Mouse (Mus musculus) lung, postnatal 0 days (tissue): ENCODE measurements at regions not wholly inside any gene's neighbourhood (a gene's known extent, or its start where the extent isn't known, plus 50 kb on each side); places are given as distances from the start of the nearest gene placed in this dataset.
A peak's percentile ranks its signal among the peaks of the same experiment; 100 is the strongest.

Experiments used
- ATAC-seq: fragments of 200-750 bp; cut with Nextera tagmentation; 2 replicates; pipeline ENCODE4 v1.8.0; 2017; ENCODE audit warnings: moderate library complexity
- DNase-seq: peaks from one replicate; pipeline ENCODE4 v3.0.0-alpha.2; 2016; ENCODE audit warnings: low spot score
- H3K27ac ChIP-seq: fragments of 300-500 bp; sonication (generic); 2 replicates; pipeline ENCODE4 v1.5.1; 2014; ENCODE audit warnings: antibody characterized with exemption, mild to moderate bottlenecking, low read length, mixed read lengths
- H3K27me3 ChIP-seq: fragments of 300-500 bp; sonication (generic); replicated peaks from 2 replicates; pipeline ENCODE4 v1.6.1; 2014; ENCODE audit warnings: low read length, mixed read lengths; ENCODE audit not compliant: insufficient read depth
- H3K36me3 ChIP-seq: fragments of 300-500 bp; sonication (generic); 2 replicates; pipeline ENCODE4 v1.6.1; 2014; ENCODE audit warnings: low read length, mixed read lengths; ENCODE audit not compliant: insufficient read depth
- H3K4me1 ChIP-seq: fragments of 300-500 bp; sonication (generic); 2 replicates; pipeline ENCODE4 v1.6.1; 2014; ENCODE audit warnings: antibody characterized with exemption, low read depth, low read length, mixed read lengths; ENCODE audit not compliant: insufficient read depth
- H3K4me2 ChIP-seq: fragments of 300-500 bp; sonication (generic); replicated peaks from 2 replicates; pipeline ENCODE4 v1.6.1; 2014; ENCODE audit warnings: low read depth, mild to moderate bottlenecking, low read length, moderate library complexity, mixed read lengths
- H3K4me3 ChIP-seq: fragments of 300-500 bp; sonication (generic); 2 replicates; pipeline ENCODE4 v1.5.1; 2014; ENCODE audit warnings: low read depth, low read length
- H3K9ac ChIP-seq: fragments of 300-500 bp; sonication (generic); replicated peaks from 2 replicates; pipeline ENCODE4 v1.6.1; 2014; ENCODE audit warnings: low read depth, mild to moderate bottlenecking
- H3K9me3 ChIP-seq: fragments of 300-500 bp; sonication (generic); 2 replicates; pipeline ENCODE4 v1.6.1; 2016; ENCODE audit warnings: low read length, mixed read lengths
- CTCF ChIP-seq: IDR thresholded peaks from 2 replicates; pipeline ENCODE4 v1.5.1; 2016; ENCODE audit warnings: antibody characterized with exemption, mild to moderate bottlenecking
- EP300 ChIP-seq: IDR thresholded peaks from 2 replicates; pipeline ENCODE4 v1.6.1; 2016; ENCODE audit warnings: antibody characterized with exemption, mild to moderate bottlenecking, control low read depth
- WGBS: fragments of 180-500 bp; shearing (Covaris S2); extraction: QIAGEN DNeasy Blood & Tissue Kit; methylation state at CpG from one replicate; pipeline ENCODE4 v1.1.7; 2014; 5-methylcytosine and 5-hydroxymethylcytosine counted together

- no peaks in the 10 kb centered on the region for H3K4me1 ChIP-seq
- no peak overlapping the region for H3K27ac ChIP-seq
- no peaks in the 10 kb centered on the region for H3K36me3 ChIP-seq
- no peaks in the 10 kb centered on the region for H3K27me3 ChIP-seq
- no peak for TF ChIP-seq CTCF
- TF ChIP-seq EP300, result no peak
- WGBS, result 89% methylated on average over 10 of the region's 10 CpGs
- no peak for ATAC-seq
- H3K9ac ChIP-seq, result no peak overlapping the region
- H3K9me3 ChIP-seq, result no peaks in the 10 kb centered on the region
- H3K4me2 ChIP-seq, result no peak overlapping the region
- no peak overlapping the region for H3K4me3 ChIP-seq
- no peak for DNase-seq
Measured at GRCm38 (mm10) chr2:78972288-78973117, 104.6 kb downstream of the Ube2e3 start.

GRCm38 (mm10) chr2:78973811-78974210, 105.9 kb downstream of the Ube2e3 start:
- Histone ChIP-seq H3K4me3 (no peak overlapping the region), H3K9ac (no peak overlapping the region), H3K27me3 (no peaks in the 10 kb centered on the region), H3K4me1 (no peaks in the 10 kb centered on the region), H3K9me3 (no peaks in the 10 kb centered on the region), H3K4me2 (no peak overlapping the region), H3K27ac (no peak overlapping the region), H3K36me3 (no peaks in the 10 kb centered on the region)
- no peak for TF ChIP-seq CTCF
- no peak for TF ChIP-seq EP300
- WGBS, result 92% methylated on average over 3 of the region's 3 CpGs
- ATAC-seq (no peak), DNase-seq (no peak)

DNA sequence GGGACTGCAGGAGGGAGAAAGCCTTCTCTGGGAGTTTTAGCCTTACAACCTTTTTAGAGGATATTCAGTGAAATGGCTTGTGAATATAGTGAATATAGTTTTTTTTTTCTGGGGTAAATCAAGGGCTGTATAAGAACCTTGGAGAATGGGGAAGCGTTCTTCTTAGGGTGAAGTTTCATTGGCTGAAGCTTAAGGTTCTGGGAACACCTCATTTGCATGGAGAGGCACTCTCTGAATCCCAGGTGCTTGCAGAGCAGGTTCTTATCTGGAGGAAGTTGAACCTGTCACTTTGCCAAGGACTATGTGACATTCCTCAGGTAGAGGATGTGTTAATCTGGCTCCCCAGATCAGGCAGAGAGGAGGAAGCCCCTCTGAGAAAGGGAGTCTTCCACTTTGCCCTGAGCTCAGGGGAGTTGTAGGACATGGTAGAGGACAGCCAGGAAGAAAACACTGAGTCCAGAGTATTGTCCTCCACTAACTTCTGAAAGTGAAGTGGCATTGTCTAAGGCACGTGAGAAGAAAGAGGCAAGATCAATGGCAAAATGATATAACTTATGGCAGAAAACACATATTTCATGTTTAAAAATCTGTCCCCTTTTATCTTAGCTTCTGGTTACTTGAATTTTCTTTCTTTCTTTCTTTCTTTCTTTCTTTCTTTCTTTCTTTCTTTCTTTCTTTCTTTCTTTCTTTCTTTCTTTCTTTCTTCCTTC, 106.9 kb downstream of the Ube2e3 start:
- TF ChIP-seq CTCF (no peak), EP300 (no peak)
- Histone ChIP-seq H3K4me1 (no peaks in the 10 kb centered on the region), H3K4me3 (no peak overlapping the region), H3K27ac (no peak overlapping the region), H3K27me3 (no peaks in the 10 kb centered on the region), H3K9ac (no peak overlapping the region), H3K36me3 (no peaks in the 10 kb centered on the region), H3K9me3 (no peaks in the 10 kb centered on the region), H3K4me2 (no peak overlapping the region)
- WGBS, result 60% methylated on average over 2 of the region's 2 CpGs
- DNase-seq (no peak), ATAC-seq (no peak)

- ATAC-seq (no peak), DNase-seq (no peak)
- H3K27me3 ChIP-seq, result no peaks in the 10 kb centered on the region
- no peaks in the 10 kb centered on the region for H3K36me3 ChIP-seq
- no peak overlapping the region for H3K27ac ChIP-seq
- no peaks in the 10 kb centered on the region for H3K9me3 ChIP-seq
- H3K4me1 ChIP-seq, result no peaks in the 10 kb centered on the region
- no peak for TF ChIP-seq CTCF
- TF ChIP-seq EP300, result no peak
- H3K9ac ChIP-seq, result no peak overlapping the region
- no peak overlapping the region for H3K4me3 ChIP-seq
- H3K4me2 ChIP-seq, result no peak overlapping the region
- WGBS, result 80% methylated on average over 4 of the region's 4 CpGs
Measured at GRCm38 (mm10) chr2:78975393-78975774, 107.5 kb downstream of the Ube2e3 start.

DNA sequence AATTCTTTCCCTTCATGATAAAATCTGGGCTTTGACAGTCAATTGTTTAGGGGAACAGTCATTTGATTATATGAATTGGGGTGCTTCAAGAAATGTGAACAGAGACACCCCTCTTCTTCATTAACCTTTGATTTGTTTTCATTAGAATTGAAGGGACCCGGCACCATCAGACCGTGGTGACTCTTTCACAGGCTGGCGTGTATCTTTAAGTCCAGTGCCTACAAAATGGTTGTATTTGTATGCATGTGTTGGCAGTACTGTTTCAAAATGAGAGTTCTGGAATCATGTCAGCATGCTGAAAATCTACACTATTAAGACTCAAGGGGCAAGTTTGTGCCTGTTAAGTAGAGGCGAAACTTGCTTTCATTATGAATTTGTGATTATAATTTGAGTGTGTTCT, 108.2 kb downstream of the Ube2e3 start:
- H3K27ac ChIP-seq, result no peak overlapping the region
- no peaks in the 10 kb centered on the region for H3K36me3 ChIP-seq
- ATAC-seq, result no peak
- H3K27me3 ChIP-seq, result no peaks in the 10 kb centered on the region
- no peak overlapping the region for H3K4me3 ChIP-seq
- no peak overlapping the region for H3K4me2 ChIP-seq
- WGBS, result 88% methylated on average over 4 of the region's 4 CpGs
- H3K9me3 ChIP-seq, result no peaks in the 10 kb centered on the region
- no peaks in the 10 kb centered on the region for H3K4me1 ChIP-seq
- DNase-seq, result no peak
- no peak overlapping the region for H3K9ac ChIP-seq
- TF ChIP-seq EP300 (no peak), CTCF (no peak)

DNA sequence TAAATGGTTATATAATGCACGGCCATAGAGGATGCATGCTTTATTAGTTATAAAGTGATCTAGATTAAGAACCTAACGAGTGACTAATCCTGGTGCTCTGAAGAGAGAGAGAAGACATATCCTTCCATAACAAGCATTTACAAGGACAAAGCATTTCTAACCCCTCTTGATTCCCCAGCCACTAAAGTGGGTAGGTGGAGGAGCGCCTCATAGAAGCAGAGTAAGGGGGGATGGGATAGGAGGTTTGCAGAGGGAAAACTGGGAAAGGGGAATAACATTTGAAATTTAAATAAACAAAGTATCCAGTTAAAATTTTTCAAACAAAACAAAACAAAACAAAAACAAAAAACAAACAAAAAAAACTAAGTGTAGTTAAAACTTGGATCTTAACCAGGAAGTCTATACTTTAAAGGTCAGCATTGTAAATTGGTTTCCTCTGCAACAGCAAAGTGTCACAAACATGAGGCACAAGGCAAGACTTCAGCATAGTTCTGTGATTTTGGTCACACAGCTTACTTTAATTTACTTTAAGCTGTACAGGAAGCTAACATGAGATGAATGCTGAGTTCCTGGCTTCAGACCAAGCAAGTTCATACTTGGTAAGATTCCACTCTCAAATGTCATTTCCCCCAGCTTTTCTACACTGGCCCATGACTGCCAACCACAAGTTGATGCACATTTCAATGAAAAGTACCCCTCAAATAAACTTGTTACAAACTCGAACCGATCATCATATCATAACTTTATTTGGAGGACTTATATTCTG, 109.9 kb downstream of the Ube2e3 start:
- Histone ChIP-seq H3K27ac (no peak overlapping the region), H3K4me3 (no peak overlapping the region), H3K9ac (no peak overlapping the region), H3K4me2 (no peak overlapping the region), H3K36me3 (no peaks in the 10 kb centered on the region), H3K4me1 (no peaks in the 10 kb centered on the region), H3K9me3 (no peaks in the 10 kb centered on the region), H3K27me3 (no peaks in the 10 kb centered on the region)
- DNase-seq (peak; percentile 47), ATAC-seq (no peak)
- TF ChIP-seq CTCF, result no peak
- TF ChIP-seq EP300, result no peak
- WGBS, result 63% methylated on average over 5 of the region's 5 CpGs
